Mouse (Mus musculus): Measurements from ENCODE around the gene Tiam1.

Gene Tiam1

GRCm38 (mm10) chr16:90143760-90144516, at the start of gene Tiam1:
TSS of gene Tiam1 (minus strand) at chr16:90143769.
- peak; percentile 92 for ATAC-seq (ENCODE audit: low TSS enrichment)

GRCm38 (mm10) chr16:90191289-90191688, 47.7 kb upstream of the Tiam1 start:
- no peak for ATAC-seq (ENCODE audit: low TSS enrichment)

GRCm38 (mm10) chr16:90187453-90187852, 43.9 kb upstream of the Tiam1 start:
- no peak for ATAC-seq (ENCODE audit: low TSS enrichment)

GRCm38 (mm10) chr16:90185928-90186588, 42.5 kb upstream of the Tiam1 start:
- peak; percentile 95 for ATAC-seq (ENCODE audit: low TSS enrichment)

GRCm38 (mm10) chr16:90184135-90184534, 40.6 kb upstream of the Tiam1 start:
- ATAC-seq (ENCODE audit: low TSS enrichment) = no peak

GRCm38 (mm10) chr16:90181673-90182072, 38.1 kb upstream of the Tiam1 start:
- ATAC-seq (ENCODE audit: low TSS enrichment) = no peak

GRCm38 (mm10) chr16:90180975-90181374, 37.4 kb upstream of the Tiam1 start:
- no peak for ATAC-seq (ENCODE audit: low TSS enrichment)

GRCm38 (mm10) chr16:90179892-90180291, 36.3 kb upstream of the Tiam1 start:
- no peak for ATAC-seq (ENCODE audit: low TSS enrichment)

GRCm38 (mm10) chr16:90178404-90178803, 34.8 kb upstream of the Tiam1 start:
- no peak for ATAC-seq (ENCODE audit: low TSS enrichment)

- no peak for ATAC-seq (ENCODE audit: low TSS enrichment)
Measured at GRCm38 (mm10) chr16:90177425-90177824, 33.9 kb upstream of the Tiam1 start.

GRCm38 (mm10) chr16:90176472-90176871, 32.9 kb upstream of the Tiam1 start:
- peak; percentile 94 for ATAC-seq (ENCODE audit: low TSS enrichment)

GRCm38 (mm10) chr16:90171416-90171815, 27.8 kb upstream of the Tiam1 start:
- ATAC-seq (ENCODE audit: low TSS enrichment) = no peak

GRCm38 (mm10) chr16:90170676-90171075, 27.1 kb upstream of the Tiam1 start:
- no peak for ATAC-seq (ENCODE audit: low TSS enrichment)

- peak; percentile 78 for ATAC-seq (ENCODE audit: low TSS enrichment)
Measured at GRCm38 (mm10) chr16:90169863-90170630, 26.5 kb upstream of the Tiam1 start.

GRCm38 (mm10) chr16:90167646-90168045, 24.1 kb upstream of the Tiam1 start:
- peak; percentile 39 for ATAC-seq (ENCODE audit: low TSS enrichment)

- no peak for ATAC-seq (ENCODE audit: low TSS enrichment)
Measured at GRCm38 (mm10) chr16:90165435-90165834, 21.9 kb upstream of the Tiam1 start.

GRCm38 (mm10) chr16:90164942-90165341, 21.4 kb upstream of the Tiam1 start:
- ATAC-seq (ENCODE audit: low TSS enrichment) = no peak

GRCm38 (mm10) chr16:90155080-90155479, 11.5 kb upstream of the Tiam1 start:
- peak; percentile 94 for ATAC-seq (ENCODE audit: low TSS enrichment)

GRCm38 (mm10) chr16:90150820-90151219, 7.3 kb upstream of the Tiam1 start:
- ATAC-seq (ENCODE audit: low TSS enrichment) = no peak

- ATAC-seq (ENCODE audit: low TSS enrichment) = no peak
Measured at GRCm38 (mm10) chr16:90150126-90150525, 6.6 kb upstream of the Tiam1 start.

GRCm38 (mm10) chr16:90149335-90149734, 5.8 kb upstream of the Tiam1 start:
- no peak; the same call in 1 of the 2 replicates for ATAC-seq (ENCODE audit: low TSS enrichment)

GRCm38 (mm10) chr16:90145244-90145643, 1.7 kb upstream of the Tiam1 start:
- ATAC-seq (ENCODE audit: low TSS enrichment) = no peak

- no peak for ATAC-seq (ENCODE audit: low TSS enrichment)
Measured at GRCm38 (mm10) chr16:90144541-90144940, 972 bp upstream of the Tiam1 start.
